Mouse (Mus musculus): Measurements from ENCODE around the gene Tcf23.

DNA sequence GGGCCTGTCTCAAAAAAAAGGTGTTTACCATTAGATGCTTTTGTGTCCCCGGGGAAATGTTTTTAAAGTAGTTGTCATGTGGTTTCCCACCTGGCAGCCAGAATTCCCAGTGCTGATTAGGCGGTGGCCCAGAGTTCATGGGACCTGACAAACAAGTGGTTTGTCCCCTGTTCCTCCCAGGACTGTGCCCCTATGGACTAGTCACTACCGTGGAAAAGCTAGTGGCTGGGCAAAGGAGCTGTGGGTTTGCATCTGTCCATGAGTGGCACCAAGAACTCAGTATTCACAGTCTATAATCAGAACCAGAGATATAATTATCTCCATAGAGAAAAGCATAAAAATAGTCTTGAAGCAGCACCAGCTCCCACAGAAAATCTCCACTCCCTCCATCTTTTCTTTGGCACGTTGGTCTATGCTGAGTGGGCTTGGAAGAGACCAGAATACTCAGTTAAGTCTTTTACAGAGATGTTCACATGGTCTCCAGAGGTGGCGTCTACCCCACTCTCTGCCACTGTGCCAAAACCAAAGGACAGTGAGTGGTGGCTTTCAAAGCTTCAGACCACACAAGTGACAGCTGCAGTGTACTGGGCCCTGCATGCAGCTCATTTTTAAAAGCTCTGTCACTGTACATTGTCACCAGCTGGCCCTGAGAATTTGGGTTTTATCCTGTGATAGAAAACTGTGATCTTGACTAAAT, 24.7 kb downstream of the Tcf23 start:
- TF ChIP-seq CTCF (IDR thresholded peaks at IDR 0.05; ENCODE audit: borderline replicate concordance, control insufficient read depth, extremely low read depth, insufficient read depth, low read length, poor library complexity) (no peak), POLR2A (IDR thresholded peaks at IDR 0.05; ENCODE audit: control insufficient read depth, extremely low read depth, insufficient read depth, low read length, poor library complexity) (no peak)

Measured in thymus, adult 2 months (tissue).